Mouse (Mus musculus): Measurements from ENCODE around the gene Cks2.
"Not testable (repeated sequence)": the region's sequence is repeated elsewhere in the genome, so short reads cannot be mapped to it uniquely, and the experiment has no call there.

The Cks2 gene

GRCm38 (mm10) chr13:51638958-51639357 is 6.1 kb upstream of the Cks2 start:
- in situ Hi-C loops (cut with MboI, MseI) = no loop called here

GRCm38 (mm10) chr13:51641424-51641823 is 3.6 kb upstream of the Cks2 start:
- in situ Hi-C loops (cut with MboI, MseI) = no loop called here

DNA sequence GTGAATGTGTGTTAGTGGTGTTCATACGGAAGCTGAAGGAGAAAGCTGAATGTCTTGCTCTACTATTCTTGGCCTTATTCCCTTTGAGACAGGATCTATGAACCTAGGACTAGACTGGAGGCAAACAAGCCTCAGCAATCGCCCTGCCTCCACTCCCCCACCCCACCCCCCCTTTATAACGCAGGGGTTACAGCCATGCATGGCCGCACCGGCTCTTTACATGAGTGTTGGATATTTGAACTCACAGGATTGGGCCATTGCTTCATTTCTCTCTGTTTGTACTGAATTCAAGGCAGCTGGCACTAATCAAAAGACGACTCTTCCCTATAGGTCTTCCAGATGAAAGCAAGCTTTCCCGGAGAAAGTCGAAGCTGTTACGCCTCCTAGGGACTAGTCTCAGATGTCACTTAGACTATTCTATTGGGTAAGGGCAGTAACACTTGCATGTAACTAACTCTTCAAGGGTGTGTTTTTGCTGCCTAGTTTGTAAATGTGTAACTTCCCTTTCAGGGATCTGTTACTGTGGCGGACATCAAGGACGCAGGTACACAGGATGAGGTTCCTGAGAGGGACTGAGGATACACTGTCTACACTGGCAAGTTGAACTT is 2.8 kb upstream of the Cks2 start:
- in situ Hi-C loops (cut with MboI, MseI) = no loop called here

- in situ Hi-C loops (cut with MboI, MseI) = no loop called here
Observed at GRCm38 (mm10) chr13:51643924-51644828, 856 bp upstream of the Cks2 start.

DNA sequence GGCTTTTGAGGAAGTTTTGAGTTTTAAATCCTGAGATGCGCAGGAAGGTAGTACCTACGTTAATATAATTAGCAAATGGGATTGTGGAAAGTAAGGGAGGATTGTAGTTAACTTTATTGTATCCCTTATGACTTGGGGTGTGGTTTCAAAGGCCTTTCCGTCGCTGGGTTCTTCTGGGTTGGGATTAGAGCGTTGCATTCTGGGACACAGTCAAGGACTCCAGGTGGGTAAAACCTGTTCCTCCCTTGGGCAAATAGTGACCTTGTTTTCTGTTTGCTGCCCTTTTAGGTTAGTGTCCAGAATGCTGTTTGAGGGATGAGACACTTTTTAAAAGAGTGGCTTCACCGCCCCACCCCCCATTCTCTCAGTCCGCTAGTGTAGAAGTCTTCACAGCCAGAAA is 840 bp downstream of the Cks2 start:
- in situ Hi-C loops (cut with MboI, MseI) = no loop called here

DNA sequence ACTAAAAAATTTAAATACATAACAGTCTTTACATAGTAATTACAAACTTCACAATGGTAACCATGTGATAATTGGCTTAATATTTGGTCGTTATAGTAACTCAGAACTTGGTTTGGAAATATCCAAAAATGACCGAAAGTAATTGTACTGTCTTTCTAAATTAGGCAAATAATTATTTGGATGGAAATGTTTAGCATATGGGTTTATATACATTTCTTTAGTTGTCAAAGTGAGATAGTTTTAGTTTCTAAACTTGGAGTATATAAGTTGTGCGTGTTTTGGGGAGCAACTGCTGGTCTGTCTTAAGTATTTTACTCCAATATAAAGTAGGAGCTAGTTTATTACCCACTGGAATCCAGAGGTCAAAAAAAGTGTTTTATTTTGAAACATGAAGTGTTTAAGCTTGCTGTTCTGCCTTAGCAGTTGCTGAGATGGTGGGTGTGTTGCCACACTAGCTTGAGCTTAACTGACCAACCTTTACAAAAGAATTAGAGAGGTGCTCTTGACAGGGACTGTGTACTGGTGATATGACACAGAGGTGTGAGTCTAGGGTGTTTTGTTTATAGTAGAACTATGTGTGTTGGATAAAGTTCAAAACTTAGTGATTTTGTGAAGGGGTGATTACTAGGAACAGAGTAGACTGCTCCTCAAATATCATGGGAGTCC is 1.5 kb downstream of the Cks2 start:
- in situ Hi-C loops (cut with MboI, MseI) = no loop called here

- in situ Hi-C loops (cut with MboI, MseI) = no loop called here
Observed at GRCm38 (mm10) chr13:51647770-51648169, 2.7 kb downstream of the Cks2 start.

GRCm38 (mm10) chr13:51648237-51648636 is 3.2 kb downstream of the Cks2 start:
- in situ Hi-C loops (cut with MboI, MseI) = no loop called here

- in situ Hi-C loops (cut with MboI, MseI) = loop anchor here (10.0 kb wide), 1 partner anchor 1965 kb away; the partner anchor contains the start of gene Iars
Observed at GRCm38 (mm10) chr13:51649740-51650139, 4.7 kb downstream of the Cks2 start.

- in situ Hi-C loops (cut with MboI, MseI) = loop anchor here (10.0 kb wide), 1 partner anchor 1967 kb away; the partner anchor contains the start of gene Iars
Observed at GRCm38 (mm10) chr13:51651408-51652064, 6.5 kb downstream of the Cks2 start, which contains the start of gene Secisbp2. Gene Secisbp2, plus strand, starts transcription at chr13:51651697.

GRCm38 (mm10) chr13:51653159-51653558 is 8.1 kb downstream of the Cks2 start:
- in situ Hi-C loops (cut with MboI, MseI) = loop anchor here (10.0 kb wide), 1 partner anchor 1968 kb away; the partner anchor contains the start of gene Iars

DNA sequence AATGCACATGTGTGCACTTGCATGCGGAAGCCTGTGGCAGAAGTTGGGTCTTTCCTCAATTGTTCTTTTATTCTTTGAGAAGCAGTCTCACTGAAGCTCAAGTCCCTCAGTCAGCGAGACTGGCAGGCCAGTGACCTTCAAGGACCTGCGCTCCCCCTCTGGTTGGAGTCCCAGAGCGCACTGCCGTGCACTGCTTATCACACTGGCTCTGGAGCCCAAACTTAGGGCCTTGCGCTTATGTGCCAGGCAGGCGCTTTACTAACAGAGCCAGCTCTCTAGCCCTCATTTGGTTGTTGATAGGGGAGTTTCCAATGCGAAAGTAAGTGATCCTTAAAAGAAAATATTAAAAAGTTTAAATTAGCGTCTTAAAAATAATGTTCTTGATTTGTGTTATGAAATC is 8.9 kb downstream of the Cks2 start:
- in situ Hi-C loops (cut with MboI, MseI) = loop anchor here (10.0 kb wide), 1 partner anchor 1969 kb away; the partner anchor contains the start of gene Iars

DNA sequence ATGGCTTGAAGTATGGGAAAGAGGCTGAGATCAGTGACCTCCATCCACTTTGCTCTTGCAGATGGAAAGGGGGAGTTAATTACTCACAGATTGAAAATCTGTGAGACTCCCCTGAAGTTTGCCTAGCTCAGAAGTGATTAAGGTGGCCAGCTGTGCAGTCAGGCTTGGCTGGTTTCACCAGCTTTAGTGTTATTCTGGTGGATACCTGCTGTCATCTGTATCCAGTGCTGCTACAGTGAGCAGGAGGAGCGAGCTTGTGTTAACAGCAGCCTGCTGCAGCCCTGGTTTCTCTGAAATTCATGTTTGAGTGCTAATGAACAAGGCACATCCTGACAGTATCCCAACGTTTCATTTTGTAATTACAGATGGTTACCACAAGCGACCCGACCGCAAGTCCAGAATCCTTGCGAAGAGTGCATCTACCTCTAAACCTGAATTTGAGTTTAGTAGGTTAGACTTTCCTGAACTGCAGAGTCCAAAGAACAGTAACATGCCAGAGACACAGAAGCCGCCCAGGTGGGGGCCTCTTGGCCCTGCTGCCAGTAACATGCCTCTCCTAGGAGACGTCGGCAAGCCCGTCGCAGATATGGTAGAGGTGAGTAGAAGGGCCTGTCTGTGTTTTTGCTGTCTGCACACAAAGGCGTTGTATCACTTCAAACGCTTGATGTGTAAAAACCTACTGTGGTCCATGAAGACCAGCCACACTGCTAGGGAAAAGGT is 11.6 kb downstream of the Cks2 start:
- in situ Hi-C loops (cut with MboI, MseI) = loop anchor here (10.0 kb wide), 1 partner anchor 1972 kb away; the partner anchor contains the start of gene Iars

DNA sequence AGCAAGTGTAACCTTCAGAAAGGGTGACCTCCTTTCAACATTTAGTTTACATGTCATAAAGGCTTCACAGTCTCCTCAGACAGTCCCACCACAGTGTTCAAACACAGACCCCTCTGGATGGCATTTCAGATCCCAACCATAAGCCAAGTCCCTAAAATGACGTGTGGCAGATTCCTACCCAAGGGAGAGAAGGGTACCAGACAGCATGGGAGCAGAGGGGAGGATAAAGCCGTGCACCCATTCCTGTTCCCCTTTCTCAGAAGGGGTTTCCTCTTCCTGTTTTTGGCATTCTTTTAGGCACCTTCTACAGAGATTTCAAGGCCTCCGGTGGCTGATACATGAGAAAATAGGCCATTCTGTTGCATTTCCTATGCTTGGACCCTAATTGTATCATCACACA is 13.1 kb downstream of the Cks2 start:
- in situ Hi-C loops (cut with MboI, MseI) = loop anchor here (10.0 kb wide), 1 partner anchor 1973 kb away; the partner anchor contains the start of gene Iars

- in situ Hi-C loops (cut with MboI, MseI) = loop anchor here (10.0 kb wide), 1 partner anchor 1975 kb away; the partner anchor contains the start of gene Iars
Observed at GRCm38 (mm10) chr13:51659573-51659972, 14.5 kb downstream of the Cks2 start.

GRCm38 (mm10) chr13:51663561-51663960 is 18.5 kb downstream of the Cks2 start:
- in situ Hi-C loops (cut with MboI, MseI) = no loop called here

- in situ Hi-C loops (cut with MboI, MseI) = not testable (repeated sequence)
Observed at GRCm38 (mm10) chr13:51668195-51668594, 23.2 kb downstream of the Cks2 start.

- in situ Hi-C loops (cut with MboI, MseI) = loop anchor here (25.0 kb wide), 1 partner anchor 561 kb away; no protein-coding TSS in a partner anchor
Observed at GRCm38 (mm10) chr13:51676641-51677040, 31.6 kb downstream of the Cks2 start.

DNA sequence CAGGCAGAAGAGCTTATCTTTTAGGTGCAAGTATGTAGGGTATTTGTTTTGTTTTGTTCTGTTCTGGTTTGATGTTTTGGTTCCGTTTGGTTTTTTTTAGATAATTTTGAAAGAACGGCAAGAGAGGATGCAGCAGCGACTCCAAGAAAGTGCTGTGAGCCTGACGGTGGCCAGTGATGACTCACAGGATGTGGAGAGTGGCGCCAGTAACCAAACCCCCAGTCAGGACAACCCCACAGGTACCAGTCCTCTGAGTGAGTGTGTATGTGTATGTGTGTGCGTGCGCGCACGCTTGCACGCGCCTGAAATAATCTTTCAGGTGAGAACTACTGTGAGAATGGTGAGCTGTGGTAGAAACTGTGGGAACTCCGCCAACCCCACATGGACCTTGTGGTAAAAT is 32.0 kb downstream of the Cks2 start:
- in situ Hi-C loops (cut with MboI, MseI) = loop anchor here (25.0 kb wide), 1 partner anchor 560 kb away; no protein-coding TSS in a partner anchor

- in situ Hi-C loops (cut with MboI, MseI) = loop anchor here (25.0 kb wide), 1 partner anchor 560 kb away; no protein-coding TSS in a partner anchor
Observed at GRCm38 (mm10) chr13:51677630-51678185, 32.7 kb downstream of the Cks2 start.
